Mouse (Mus musculus): ENCODE measurements around the gene Vmn2r15.

Gene Vmn2r15

DNA sequence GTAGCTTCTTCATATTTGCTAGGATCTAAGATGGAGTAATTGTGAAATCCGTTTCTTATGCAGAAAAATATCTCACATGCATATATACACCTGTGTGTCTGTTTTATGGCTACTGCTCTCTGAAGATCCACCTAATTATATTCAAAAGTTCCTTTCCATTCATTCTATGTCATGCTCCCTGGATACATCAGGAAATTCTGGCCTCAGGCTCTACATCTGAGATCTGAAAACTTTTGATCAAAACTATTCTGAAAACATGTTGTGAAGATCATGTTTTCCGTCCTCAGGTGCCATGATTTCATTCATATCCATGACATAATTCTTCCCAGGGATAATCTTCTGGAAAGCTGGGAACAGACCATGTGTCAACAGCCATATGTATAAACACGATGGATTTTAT is at the start of gene Vmn2r15:
Gene Vmn2r15, minus strand, starts transcription at position 101 of the 400 bp plus-strand sequence.
- DNase-seq (ENCODE audit: low spot score in 2 of 2), result no peak

DNA sequence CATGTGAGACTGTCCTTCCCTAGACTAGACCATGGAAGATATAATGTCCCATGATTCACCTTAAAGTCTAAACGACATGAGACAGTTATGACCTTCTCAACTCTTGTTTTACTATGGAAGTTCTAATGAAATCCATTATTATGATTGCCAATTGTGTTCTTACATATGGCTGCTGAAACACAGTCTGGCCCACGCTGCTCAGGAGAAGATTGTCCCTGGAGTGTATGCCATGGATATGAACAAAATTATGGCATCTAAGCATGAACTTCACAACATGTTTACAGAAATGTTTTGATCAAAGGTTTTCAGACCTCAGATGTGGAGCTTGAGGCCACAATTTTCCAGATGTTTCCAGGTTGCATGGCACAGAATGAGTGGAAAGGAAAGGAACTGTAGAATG is 32.4 kb upstream of the Vmn2r15 start, which contains the start of gene Vmn2r16:
Gene Vmn2r16, plus strand, starts transcription at position 301 of the 400 bp plus-strand sequence.
- no peak for DNase-seq (ENCODE audit: low spot score in 2 of 2)

DNA sequence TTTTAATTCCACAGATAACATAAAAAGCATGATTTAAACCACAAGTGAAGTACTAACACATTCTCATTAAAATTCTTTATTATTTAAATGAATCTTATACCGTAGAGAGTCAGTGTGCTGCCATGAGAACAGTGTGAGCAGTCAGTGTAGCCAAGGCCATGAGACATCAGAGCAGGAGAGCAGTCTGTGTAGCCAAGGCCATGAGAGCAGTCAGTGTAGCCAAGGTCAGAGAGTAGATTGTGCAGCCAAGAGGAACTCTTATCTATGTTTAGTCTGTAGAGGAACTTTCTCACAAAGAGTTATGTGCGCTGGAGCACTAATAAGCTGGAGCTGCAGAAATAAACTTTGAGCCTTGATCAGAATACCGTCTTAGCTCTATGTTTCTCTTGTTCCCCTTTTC is 2.8 kb downstream of the Vmn2r15 start:
- DNase-seq (ENCODE audit: low spot score in 2 of 2), result no peak
